Mouse (Mus musculus) c-Kit-negative CD71-positive TER-119-positive erythroid progenitor cells, embryonic 14.5 days (primary cell): ENCODE measurements around the gene H2-T24.
"Not testable (repeated sequence)": the region's sequence is repeated elsewhere in the genome, so short reads cannot be mapped to it uniquely, and the experiment has no call there.

Experiments used
- DNase-seq: peaks from one replicate; pipeline ENCODE4 v3.0.0-alpha.2; 2013; ENCODE audit warnings: low read depth, low spot score

The H2-T24 gene

GRCm38 (mm10) chr17:36020191-36021073, at the start of gene H2-T24:
H2-T24 (minus strand) TSS chr17:36020560.
- DNase-seq: no peak

DNA sequence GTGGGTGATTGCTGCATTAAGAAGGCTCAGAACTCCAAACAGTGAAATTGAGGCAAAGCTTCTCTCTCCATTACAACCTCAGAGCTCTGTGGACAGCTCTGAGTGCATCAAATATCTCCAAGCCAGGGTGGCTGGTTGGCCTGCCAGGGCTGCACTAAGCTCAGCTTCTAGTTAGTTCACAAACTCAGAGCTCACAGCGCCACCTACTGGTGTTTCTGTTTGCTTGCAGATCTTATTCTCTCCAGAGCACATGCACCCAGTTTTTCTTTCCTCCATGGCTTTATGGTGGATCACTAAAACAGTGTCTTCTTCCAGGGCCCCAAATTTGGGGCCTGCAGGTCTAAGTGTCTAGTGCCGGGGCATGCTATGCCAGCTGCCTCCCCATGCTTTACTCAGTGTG, 40.5 kb upstream of the H2-T24 start:
- DNase-seq: peak; percentile 74

GRCm38 (mm10) chr17:36058362-36058761, 38.0 kb upstream of the H2-T24 start, which contains the start of gene Gm11127:
Gm11127 (minus strand) TSS chr17:36058371.
- not testable (repeated sequence) for DNase-seq

DNA sequence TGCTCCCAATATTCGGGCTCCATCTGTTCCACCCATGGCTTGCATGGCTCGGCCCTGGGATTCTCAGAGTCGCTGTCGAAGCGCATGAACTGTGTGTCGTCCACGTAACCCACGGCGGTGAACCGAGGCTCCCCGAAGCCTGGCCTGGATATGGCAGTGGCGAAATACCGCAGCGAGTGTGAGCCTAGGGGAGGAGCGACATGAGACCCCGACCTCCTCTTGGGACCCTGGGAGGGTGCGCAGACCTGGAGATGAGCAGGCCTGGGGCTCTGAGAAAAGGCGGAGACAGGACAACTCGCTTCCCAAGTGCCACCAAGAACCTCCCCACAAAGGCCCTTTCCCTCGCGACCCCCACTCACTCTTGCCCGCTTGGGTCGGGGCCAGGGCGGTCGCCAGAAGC, 37.6 kb upstream of the H2-T24 start:
- not testable (repeated sequence) for DNase-seq

DNA sequence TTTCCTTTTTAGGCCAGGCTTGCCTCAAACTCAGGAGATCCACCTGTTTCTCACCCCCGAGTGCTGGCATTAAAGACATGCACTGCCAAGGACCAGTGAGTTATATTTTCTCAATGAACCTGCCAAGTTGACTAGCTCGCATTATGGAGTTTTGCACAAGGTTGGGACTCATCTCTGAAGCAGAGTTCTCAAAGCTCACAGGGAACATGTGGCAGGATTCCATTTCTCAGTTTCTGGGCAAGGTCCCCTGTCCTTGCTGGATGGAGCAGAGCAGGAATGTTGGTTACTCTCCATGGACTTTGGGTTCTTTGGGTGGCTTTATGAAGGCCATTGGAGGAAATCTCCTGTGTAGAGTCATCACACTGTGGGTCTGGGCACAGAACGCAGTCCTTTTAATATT, 22.9 kb upstream of the H2-T24 start:
- DNase-seq: no peak

- not testable (repeated sequence) for DNase-seq
Measured at GRCm38 (mm10) chr17:36042610-36043169, 22.3 kb upstream of the H2-T24 start, which contains the start of the genes H2-T22 and Gm6034. H2-T22 (minus strand) TSS chr17:36042747. Gm6034 (plus strand) TSS chr17:36042961.

- not testable (repeated sequence) for DNase-seq
Measured at GRCm38 (mm10) chr17:36042055-36042454, 21.7 kb upstream of the H2-T24 start.

DNA sequence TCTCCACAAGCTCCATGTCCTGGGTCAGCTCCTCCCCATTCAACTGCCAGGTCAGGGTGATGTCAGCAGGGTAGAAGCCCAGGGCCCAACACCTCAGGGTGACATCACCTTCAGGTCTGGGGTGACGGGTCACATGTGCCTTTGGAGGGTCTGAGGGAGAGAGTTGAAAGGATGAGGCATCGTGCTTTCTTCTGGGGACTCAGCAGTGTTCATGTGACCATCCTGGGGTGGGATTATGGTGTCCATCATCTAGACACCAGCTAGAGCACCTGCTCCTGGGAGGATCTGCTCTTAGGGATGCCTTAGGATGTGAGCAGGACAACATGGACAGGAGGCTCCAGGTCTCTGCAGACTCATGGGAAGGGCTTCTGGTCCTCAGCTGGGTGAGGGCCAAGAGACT, 20.2 kb upstream of the H2-T24 start:
- not testable (repeated sequence) for DNase-seq

- not testable (repeated sequence) for DNase-seq
Measured at GRCm38 (mm10) chr17:36036126-36036525, 15.8 kb upstream of the H2-T24 start.

DNA sequence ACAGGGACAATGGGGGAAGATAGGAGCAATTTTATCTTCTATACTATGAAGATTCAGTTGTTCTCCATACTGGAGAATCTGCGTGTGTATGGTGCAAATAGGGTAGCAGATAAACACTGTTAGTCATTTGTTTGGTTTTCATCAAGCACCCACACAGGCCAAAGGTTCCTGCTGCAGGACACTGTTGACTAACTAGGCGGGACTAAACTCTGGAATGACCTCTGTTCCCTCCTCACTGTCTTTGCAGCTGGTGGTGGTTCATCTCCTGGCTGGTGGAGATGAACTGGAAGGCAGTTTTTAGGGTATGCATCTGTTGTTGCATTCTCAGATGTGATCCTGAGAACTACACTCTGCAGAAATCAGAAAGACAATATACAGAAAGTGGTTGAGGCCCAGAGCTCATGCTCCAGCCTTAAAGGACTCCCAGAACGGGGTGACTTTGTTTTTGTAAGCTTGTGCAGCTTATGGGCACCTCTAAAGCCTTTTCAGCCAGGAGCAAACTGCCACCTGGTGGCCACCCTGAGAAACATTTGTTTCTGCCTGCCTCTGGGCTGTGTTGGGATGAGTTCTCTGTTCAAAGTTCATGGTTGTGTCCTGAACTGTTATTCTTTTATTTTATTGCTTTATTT, 14.8 kb upstream of the H2-T24 start:
- not testable (repeated sequence) for DNase-seq

GRCm38 (mm10) chr17:36034524-36034923, 14.2 kb upstream of the H2-T24 start:
- DNase-seq: not testable (repeated sequence)

DNA sequence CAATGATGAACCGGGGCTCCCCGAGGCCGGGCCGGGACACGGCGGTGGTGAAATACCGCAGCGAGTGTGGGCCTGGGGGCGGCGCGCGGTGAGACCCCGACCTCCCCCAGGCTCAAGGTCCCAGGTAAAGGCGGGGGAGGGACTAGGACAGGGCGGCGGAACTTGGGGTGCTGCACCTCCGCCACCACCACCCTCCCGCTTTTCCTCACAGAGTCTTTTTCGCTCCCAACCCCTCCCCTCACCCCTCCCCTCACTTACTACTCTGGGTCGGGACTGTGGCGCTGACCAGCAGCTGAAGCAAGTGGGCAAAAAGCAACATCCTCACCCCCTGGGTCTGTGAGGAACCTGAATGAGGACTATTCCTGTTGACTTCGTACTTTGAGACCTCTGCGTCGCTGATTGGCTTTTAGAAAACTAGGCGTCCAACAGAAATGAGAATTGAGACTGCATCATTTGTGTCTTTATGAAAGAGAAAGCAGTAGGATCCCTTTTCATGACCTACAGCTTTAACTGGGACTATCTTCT, 12.1 kb upstream of the H2-T24 start, which contains the start of gene H2-T23:
TSS of gene H2-T23 (minus strand) at position 505 of the 525 bp plus-strand sequence.
- DNase-seq: not testable (repeated sequence)

DNA sequence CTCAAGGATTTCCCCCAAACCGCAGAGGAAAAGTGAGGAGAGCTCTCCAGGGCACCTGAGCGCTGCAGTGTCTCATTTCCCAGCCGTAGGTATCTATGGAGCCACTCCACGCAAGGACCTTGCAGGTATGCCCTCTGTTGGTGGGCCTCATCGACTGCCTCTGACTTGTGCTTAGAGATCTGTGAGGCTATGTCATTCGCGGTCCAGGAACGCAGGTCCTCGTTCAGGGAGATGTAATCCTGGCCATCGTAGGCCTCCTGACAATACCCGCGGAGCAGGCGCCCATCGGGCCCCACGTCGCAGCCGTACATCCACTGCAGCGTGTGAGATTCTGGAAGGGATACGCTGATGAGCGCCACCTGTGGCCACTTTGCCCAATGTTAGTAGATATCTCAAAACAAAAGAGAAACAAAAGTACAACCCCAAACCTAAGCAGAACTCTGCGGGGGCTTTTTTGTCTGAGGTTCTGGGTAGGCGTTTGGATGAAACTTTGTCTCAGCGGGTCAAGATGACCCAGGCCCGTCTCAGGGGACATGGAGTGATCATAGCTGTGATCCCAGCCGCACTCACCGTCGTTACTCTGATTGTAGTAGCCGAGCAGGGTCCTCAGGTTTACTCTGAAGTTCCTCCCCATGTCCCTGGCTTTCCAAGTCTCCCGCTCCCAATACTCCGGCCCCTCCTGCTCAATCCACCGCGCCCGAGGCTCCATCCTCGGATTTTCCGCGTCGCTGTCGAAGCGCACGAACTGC, 11.4 kb upstream of the H2-T24 start:
- DNase-seq: not testable (repeated sequence)

DNA sequence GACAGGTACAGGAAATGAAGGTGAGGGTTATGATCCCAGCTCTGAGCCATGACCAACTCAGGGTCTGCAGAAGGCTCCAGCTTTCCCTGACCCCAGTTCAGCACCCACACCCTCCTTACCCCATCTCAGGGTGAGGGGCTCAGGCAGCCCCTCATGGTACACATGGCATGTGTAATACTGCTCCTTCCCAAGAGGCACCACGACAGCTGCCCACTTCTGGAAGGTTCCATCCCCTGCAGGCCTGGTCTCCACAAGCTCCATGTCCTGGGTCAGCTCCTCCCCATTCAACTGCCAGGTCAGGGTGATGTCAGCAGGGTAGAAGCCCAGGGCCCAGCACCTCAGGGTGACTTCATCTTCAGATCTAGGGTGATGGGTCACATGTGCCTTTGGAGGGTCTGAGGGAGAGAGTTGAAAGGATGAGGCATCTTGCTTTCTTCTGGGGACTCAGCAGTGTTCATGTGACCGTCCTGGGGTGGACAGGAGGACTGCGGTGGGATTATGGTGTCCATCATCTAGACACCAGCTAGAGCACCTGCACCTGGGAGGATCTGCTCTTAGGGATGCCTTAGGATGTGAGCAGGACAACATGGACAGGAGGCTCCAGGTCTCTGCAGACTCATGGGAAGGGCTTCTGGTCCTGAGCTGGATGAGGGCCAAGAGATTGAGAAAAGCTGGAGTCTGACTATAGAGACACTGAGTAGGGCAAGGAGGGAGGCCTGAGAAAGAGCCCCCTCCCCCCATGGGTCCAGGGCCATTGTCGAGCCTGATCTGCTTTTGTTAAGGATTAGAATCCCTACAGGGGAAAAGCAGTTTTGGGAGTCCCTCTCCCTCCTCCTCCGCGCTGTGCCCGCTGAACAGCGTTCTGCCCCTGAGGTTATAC, 10.6 kb upstream of the H2-T24 start:
- DNase-seq: not testable (repeated sequence)

DNA sequence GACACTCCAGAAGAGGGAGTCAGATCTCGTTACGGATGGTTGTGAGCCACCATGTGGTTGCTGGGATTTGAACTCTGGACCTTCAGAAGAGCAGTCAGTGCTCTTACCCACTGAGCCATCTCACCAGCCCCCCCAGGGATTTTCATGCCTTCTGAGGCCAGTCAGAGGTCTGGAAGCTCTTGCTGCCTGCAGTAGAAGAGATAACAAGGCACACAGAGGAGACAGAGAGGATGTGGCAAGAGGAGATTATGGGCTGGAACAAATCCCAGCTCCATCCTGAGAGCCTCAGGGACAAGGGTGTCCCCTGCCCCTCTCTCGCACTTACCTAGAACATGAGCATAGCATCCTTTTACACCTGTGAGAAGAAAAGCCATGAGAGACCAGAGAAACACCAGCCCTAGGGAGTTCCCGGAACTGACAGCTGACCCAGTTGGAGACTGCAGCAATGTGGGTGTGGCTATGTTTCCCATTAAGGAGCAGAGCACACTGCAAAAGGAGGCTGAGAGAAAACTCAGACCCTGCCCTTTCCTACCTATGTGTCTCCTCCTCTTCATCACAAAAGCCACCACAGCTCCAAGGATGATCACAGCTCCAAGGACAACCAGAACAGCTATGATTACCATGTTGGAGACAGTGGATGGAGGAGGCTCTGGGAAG, 9.8 kb upstream of the H2-T24 start:
- DNase-seq: not testable (repeated sequence)

GRCm38 (mm10) chr17:36028879-36029619, 8.7 kb upstream of the H2-T24 start:
- DNase-seq: no peak

DNA sequence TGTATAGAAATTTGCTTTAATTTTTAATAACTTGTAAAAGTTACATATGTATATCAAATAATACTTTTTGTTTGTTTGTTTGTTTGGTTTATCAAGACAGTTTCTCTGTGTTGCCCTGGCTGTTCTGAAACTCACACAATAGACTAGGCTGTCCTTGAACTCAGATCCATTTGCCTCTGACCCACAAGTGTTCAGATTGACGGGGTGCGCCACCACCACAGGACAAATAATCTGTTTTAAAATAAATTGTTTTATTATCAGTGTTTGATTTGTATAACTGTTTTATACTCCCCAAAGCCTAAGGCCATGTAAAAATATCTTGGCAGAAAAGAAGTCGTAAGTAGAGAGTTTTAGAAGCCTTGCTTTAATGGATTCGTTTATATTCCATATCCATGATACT, 7.3 kb upstream of the H2-T24 start:
- no peak for DNase-seq

- no peak for DNase-seq
Measured at GRCm38 (mm10) chr17:36025901-36026300, 5.5 kb upstream of the H2-T24 start.

GRCm38 (mm10) chr17:36025197-36025596, 4.8 kb upstream of the H2-T24 start:
- no peak for DNase-seq
